Mouse (Mus musculus) hindbrain, embryonic 14.5 days (tissue): Measurements from ENCODE around the gene Lrch4. TPM values are rescaled to one million over a fixed set of nuclear protein-coding genes. Genes with fewer than 3 reads are reported as not detected.

Source experiments
- ATAC-seq: fragments of 200-750 bp; cut with Nextera tagmentation; 2 replicates; pipeline ENCODE4 v1.8.0; 2017; ENCODE audit warnings: moderate number of reproducible peaks, mild to moderate bottlenecking, moderate TSS enrichment, moderate library complexity; ENCODE audit not compliant: low FRiP score
- DNase-seq: peaks from one replicate; pipeline ENCODE4 v3.0.0-alpha.2; 2015; ENCODE audit warnings: low spot score
- H3K27ac ChIP-seq: fragments of 300-500 bp; sonication (generic); 2 replicates; pipeline ENCODE4 v1.5.1; 2014; ENCODE audit warnings: mild to moderate bottlenecking, moderate library complexity
- H3K27me3 ChIP-seq: fragments of 300-500 bp; sonication (generic); 2 replicates; pipeline ENCODE4 v1.6.1; 2014; ENCODE audit warnings: mild to moderate bottlenecking, low read length, mixed read lengths; ENCODE audit not compliant: control insufficient read depth, insufficient read depth
- H3K36me3 ChIP-seq: fragments of 300-500 bp; sonication (generic); replicated peaks from 2 replicates; pipeline ENCODE4 v1.6.1; 2014; ENCODE audit not compliant: control insufficient read depth, insufficient read depth
- H3K4me1 ChIP-seq: fragments of 300-500 bp; sonication (generic); replicated peaks from 2 replicates; pipeline ENCODE4 v1.6.1; 2014; ENCODE audit warnings: antibody characterized with exemption, low read length, mixed read lengths; ENCODE audit not compliant: control insufficient read depth, insufficient read depth
- H3K4me2 ChIP-seq: fragments of 300-500 bp; sonication (generic); replicated peaks from 2 replicates; pipeline ENCODE4 v1.6.1; 2014; ENCODE audit warnings: mild to moderate bottlenecking, moderate library complexity
- H3K4me3 ChIP-seq: fragments of 300-500 bp; sonication (generic); replicated peaks from 2 replicates; pipeline ENCODE4 v1.5.1; 2014; ENCODE audit warnings: mild to moderate bottlenecking, low read length
- H3K9ac ChIP-seq: fragments of 300-500 bp; sonication (generic); 2 replicates; pipeline ENCODE4 v1.6.1; 2014
- H3K9me3 ChIP-seq: fragments of 300-500 bp; sonication (generic); 2 replicates; pipeline ENCODE4 v1.6.1; 2016; ENCODE audit warnings: low read length; ENCODE audit not compliant: control insufficient read depth
- WGBS: fragments of 180-500 bp; shearing (Covaris S2); extraction: QIAGEN DNeasy Blood & Tissue Kit; methylation state at CpG from one replicate; pipeline ENCODE4 v1.1.7; 2014; 5-methylcytosine and 5-hydroxymethylcytosine counted together
- polyA plus RNA-seq: library from polyadenylated mRNA; unstranded; fragments of >200 nt; fragmentation: Nextera tagmentation; extraction: Ambion mirVana; gene quantifications from 2 replicates; pipeline ENCODE4 v1.2.1, GENCODE M21; 2014

The Lrch4 gene
- polyA plus RNA-seq, 1 experiment from 2014 or later = 23.4 TPM

- H3K27me3 ChIP-seq = no peaks in the 10 kb centered on the region
- under 1% methylated on average over 17 of the region's 23 CpGs for WGBS
- H3K9ac ChIP-seq = peak overlapping the region; percentile 85
- no peaks in the 10 kb centered on the region for H3K9me3 ChIP-seq
- peak; percentile 4; the same call in 1 of the 2 replicates for ATAC-seq
- DNase-seq = peak; percentile 55
- peak overlapping the region; percentile 86 for H3K27ac ChIP-seq
- H3K4me1 ChIP-seq = peaks cover 37% of the 10 kb centered on the region
- H3K36me3 ChIP-seq = peaks cover 8% of the 10 kb centered on the region
- peak overlapping the region; percentile 80 for H3K4me3 ChIP-seq
- H3K4me2 ChIP-seq = peak overlapping the region; percentile 63
Measured at GRCm38 (mm10) chr5:137629306-137629721, 393 bp downstream of the Lrch4 start.

- no peaks in the 10 kb centered on the region for H3K27me3 ChIP-seq
- H3K9me3 ChIP-seq = no peaks in the 10 kb centered on the region
- peak overlapping the region; percentile 85 for H3K9ac ChIP-seq
- peaks cover 14% of the 10 kb centered on the region for H3K36me3 ChIP-seq
- H3K4me1 ChIP-seq = peaks cover 37% of the 10 kb centered on the region
- ATAC-seq (no peak), DNase-seq (no peak)
- peak overlapping the region; percentile 80 for H3K4me3 ChIP-seq
- H3K27ac ChIP-seq = no peak overlapping the region
- H3K4me2 ChIP-seq = peak overlapping the region; percentile 63
- 25% methylated on average over 6 of the region's 6 CpGs for WGBS
Measured at GRCm38 (mm10) chr5:137629906-137630545, 1.1 kb downstream of the Lrch4 start.

- peak overlapping the region; percentile 80 for H3K4me3 ChIP-seq
- H3K9ac ChIP-seq = peak overlapping the region; percentile 85
- H3K4me1 ChIP-seq = peaks cover 37% of the 10 kb centered on the region
Measured at GRCm38 (mm10) chr5:137630602-137631001, 1.7 kb downstream of the Lrch4 start.

GRCm38 (mm10) chr5:137631171-137631570 lies 2.2 kb downstream of the Lrch4 start:
- Histone ChIP-seq H3K9ac (peak overlapping the region; percentile 85; the same call in 1 of the 2 replicates), H3K27me3 (no peaks in the 10 kb centered on the region), H3K4me3 (0 out of 2 replicates have a peak overlapping the region, but pooled peaks have one; percentile 80), H3K4me1 (peaks cover 37% of the 10 kb centered on the region), H3K36me3 (peaks cover 24% of the 10 kb centered on the region), H3K4me2 (peak overlapping the region; percentile 63), H3K27ac (peak overlapping the region; percentile 56), H3K9me3 (no peaks in the 10 kb centered on the region)
- 60% methylated on average over 9 of the region's 9 CpGs for WGBS
- no peak for ATAC-seq
- no peak for DNase-seq

More at GRCm38 (mm10) chr5:137630602-137631001, 1.7 kb downstream of the Lrch4 start:
- peak overlapping the region; percentile 63 for H3K4me2 ChIP-seq
- peak overlapping the region; percentile 56 for H3K27ac ChIP-seq
- H3K36me3 ChIP-seq = peaks cover 18% of the 10 kb centered on the region
- ATAC-seq (no peak), DNase-seq (no peak)
- WGBS = 38% methylated on average over 3 of the region's 3 CpGs
- no peaks in the 10 kb centered on the region for H3K27me3 ChIP-seq
- no peaks in the 10 kb centered on the region for H3K9me3 ChIP-seq

DNA sequence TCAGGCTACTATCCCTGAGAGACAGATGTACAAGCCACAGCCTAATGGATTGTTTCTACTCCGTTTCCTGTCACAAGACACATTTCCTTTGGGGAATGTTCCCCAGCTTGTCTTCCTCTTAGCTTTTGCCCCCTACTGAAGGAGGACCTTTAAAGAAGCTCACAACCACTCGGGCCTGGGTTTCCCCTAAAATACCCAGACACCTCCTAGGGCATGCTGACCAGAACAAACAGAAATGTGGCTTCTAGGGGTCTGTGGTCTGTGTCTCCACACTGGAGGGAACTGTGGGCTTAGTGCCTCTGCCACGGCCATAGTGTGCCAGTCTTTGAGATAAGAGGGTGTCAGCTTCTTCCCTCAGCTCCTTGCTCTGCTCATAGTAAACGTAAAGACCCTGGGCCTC lies 2.7 kb downstream of the Lrch4 start:
- H3K27me3 ChIP-seq = no peaks in the 10 kb centered on the region
- ATAC-seq (no peak), DNase-seq (no peak)
- peaks cover 37% of the 10 kb centered on the region for H3K4me1 ChIP-seq
- H3K36me3 ChIP-seq = peaks cover 28% of the 10 kb centered on the region
- H3K9ac ChIP-seq = peak overlapping the region; percentile 85; the same call in 1 of the 2 replicates
- H3K9me3 ChIP-seq = no peaks in the 10 kb centered on the region
- H3K4me2 ChIP-seq = peak overlapping the region; percentile 63; the same call in 1 of the 2 replicates
- H3K4me3 ChIP-seq = no peak overlapping the region
- H3K27ac ChIP-seq = peak overlapping the region; percentile 56; the same call in 1 of the 2 replicates
- 66% methylated on average over 4 of the region's 4 CpGs for WGBS

DNA sequence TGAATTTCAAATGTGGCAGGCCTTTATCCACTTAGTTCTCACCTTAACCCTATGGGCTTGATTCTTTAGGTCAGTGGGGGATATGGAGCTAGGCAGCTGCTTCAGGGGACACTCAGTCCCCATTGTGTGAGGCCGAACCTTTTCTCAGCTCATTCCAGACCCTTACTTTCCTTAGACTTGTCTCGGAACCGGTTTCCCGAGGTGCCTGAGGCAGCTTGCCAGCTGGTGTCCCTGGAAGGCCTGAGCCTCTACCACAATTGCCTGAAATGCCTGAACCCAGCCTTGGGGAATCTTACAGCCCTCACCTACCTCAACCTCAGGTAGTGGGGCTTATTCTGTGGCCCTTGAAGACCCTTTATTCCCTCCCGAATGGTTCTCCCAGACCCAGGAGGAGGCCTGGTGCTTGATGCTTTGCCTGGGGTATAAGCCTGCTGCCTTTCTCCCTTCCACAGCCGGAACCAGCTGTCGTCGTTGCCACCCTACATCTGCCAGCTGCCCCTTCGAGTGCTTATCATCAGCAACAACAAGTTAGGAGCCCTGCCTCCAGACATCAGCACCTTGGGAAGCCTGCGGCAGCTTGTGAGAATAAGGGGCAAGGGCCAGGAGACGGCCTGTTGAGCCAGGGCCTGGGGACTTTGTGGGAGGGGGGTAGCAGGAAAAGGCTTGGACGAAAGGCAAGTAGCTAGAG lies 4.6 kb downstream of the Lrch4 start:
- H3K4me1 ChIP-seq = peaks cover 30% of the 10 kb centered on the region

DNA sequence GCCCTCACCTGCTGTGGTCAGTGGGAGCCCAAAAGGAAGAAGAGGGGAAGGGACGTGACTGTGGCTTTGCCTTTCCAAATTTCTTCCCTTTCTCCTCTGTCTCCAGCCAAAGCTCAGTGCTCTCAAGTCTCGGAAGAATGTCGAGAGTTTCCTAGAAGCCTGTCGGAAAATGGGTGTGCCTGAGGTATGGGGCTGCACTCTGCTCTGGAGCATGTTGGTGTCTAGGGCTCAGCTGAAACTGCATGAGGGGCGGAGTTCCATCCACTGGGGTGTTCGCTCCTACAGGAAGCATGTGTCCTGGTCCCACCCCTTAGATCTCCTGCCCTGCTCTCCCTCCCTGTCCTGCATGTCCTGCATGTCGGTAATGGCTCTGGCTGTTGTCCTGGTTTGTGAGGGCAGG lies 10.6 kb downstream of the Lrch4 start:
- H3K4me1 ChIP-seq = no peaks in the 10 kb centered on the region; the same call in 1 of the 2 replicates
- 82% methylated on average over 7 of the region's 7 CpGs for WGBS
- no peak overlapping the region for H3K27ac ChIP-seq
- peaks cover 79% of the 10 kb centered on the region for H3K36me3 ChIP-seq
- no peak overlapping the region for H3K9ac ChIP-seq
- H3K9me3 ChIP-seq = no peaks in the 10 kb centered on the region
- no peak for ATAC-seq
- no peak overlapping the region for H3K4me2 ChIP-seq
- no peak overlapping the region for H3K4me3 ChIP-seq
- DNase-seq = no peak
- H3K27me3 ChIP-seq = peaks cover 11% of the 10 kb centered on the region

More for the DNA sequence above, 4.6 kb downstream of the Lrch4 start:
- DNase-seq (no peak), ATAC-seq (no peak)
- H3K9ac ChIP-seq = peak overlapping the region; percentile 14; the same call in 1 of the 2 replicates
- H3K4me2 ChIP-seq = no peak overlapping the region
- H3K36me3 ChIP-seq = peaks cover 48% of the 10 kb centered on the region
- no peaks in the 10 kb centered on the region for H3K27me3 ChIP-seq
- no peak overlapping the region for H3K4me3 ChIP-seq
- H3K27ac ChIP-seq = no peak overlapping the region
- 72% methylated on average over 12 of the region's 12 CpGs for WGBS
- H3K9me3 ChIP-seq = no peaks in the 10 kb centered on the region

- Histone ChIP-seq H3K9me3 (no peaks in the 10 kb centered on the region), H3K9ac (no peak within 1 kb of the TSS), H3K27ac (no peak within 1 kb of the TSS), H3K27me3 (peaks cover 26% of the 10 kb centered on the region), H3K4me3 (no peak within 1 kb of the TSS), H3K4me2 (no peak within 1 kb of the TSS), H3K36me3 (peaks cover 65% of the 10 kb centered on the region), H3K4me1 (peaks cover 6% of the 10 kb centered on the region; the same call in 1 of the 2 replicates)
- ATAC-seq (no peak), DNase-seq (no peak)
- 85% methylated on average over 19 of the region's 19 CpGs for WGBS
Measured at GRCm38 (mm10) chr5:137641054-137641453, 12.1 kb downstream of the Lrch4 start, which contains the start of gene Sap25. Sap25 (plus strand) TSS chr5:137641334.

DNA sequence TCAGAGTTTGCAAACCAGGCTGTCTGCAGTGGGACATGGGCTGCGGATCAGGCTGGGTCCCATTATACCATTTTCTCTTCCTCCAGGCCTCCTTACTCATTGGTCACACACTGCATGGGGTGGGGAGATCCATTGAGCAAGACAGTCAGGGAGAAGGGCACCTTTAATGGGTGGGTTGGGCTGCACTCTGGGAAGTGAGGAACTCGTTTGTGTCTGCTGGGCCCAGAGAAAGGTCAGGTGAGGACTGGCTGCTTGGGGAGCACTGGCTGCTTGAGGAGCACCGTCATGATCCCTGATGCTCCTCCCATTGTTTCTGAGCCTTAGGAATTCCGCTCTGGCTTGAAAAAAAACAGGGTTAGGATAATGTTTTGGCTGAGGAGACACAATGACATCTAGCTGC lies 14.0 kb downstream of the Lrch4 start:
- ATAC-seq = no peak
- WGBS = 54% methylated on average over 4 of the region's 4 CpGs

More for the DNA sequence above, 14.0 kb downstream of the Lrch4 start:
- Histone ChIP-seq H3K27me3 (peaks cover 37% of the 10 kb centered on the region), H3K27ac (no peak overlapping the region), H3K9ac (no peak overlapping the region), H3K9me3 (no peaks in the 10 kb centered on the region), H3K4me1 (peaks cover 6% of the 10 kb centered on the region; the same call in 1 of the 2 replicates), H3K4me2 (no peak overlapping the region), H3K4me3 (no peak overlapping the region), H3K36me3 (peaks cover 47% of the 10 kb centered on the region)
- no peak for DNase-seq
